Mouse (Mus musculus): ENCODE measurements around the gene Adh1. TPM values are rescaled to one million over a fixed set of nuclear protein-coding genes. Genes with fewer than 3 reads are reported as not detected.

Gene Adh1
- polyA plus RNA-seq, 1 experiment from 2014 or later = 0.62 TPM

DNA sequence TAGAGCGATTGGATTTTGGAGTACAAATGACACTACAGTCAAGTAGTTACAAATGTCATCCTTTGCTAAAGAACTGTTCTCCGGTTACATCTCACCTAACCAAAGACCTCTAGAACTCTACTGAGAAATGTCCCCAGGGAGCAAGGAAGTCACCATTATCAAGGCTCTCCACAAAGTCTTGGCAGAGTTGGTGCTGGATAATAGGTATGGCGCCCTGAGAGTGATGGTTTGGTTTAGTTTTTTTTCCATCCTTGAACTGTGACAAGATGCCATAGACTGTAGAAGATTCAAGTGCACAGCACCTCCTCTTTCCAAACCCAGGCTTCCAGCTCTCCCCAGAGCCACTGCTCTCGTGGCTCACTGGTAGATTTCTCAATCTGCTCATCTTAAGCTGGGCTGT is 26.9 kb downstream of the Adh1 start:
- WGBS = 91% methylated on average over 4 of the region's 4 CpGs
- ATAC-seq (ENCODE audit: low read depth) = no peak
- Histone ChIP-seq H3K36me3 (ENCODE audit: control insufficient read depth, insufficient read depth, low read length) (no peaks in the 10 kb centered on the region), H3K27me3 (ENCODE audit: control insufficient read depth, insufficient read depth, low read length) (no peaks in the 10 kb centered on the region), H3K9me3 (ENCODE audit: control insufficient read depth, low read length) (no peaks in the 10 kb centered on the region), H3K4me1 (ENCODE audit: control insufficient read depth, insufficient read depth, low read length) (no peaks in the 10 kb centered on the region), H3K27ac (ENCODE audit: low read depth, low read length) (no peak overlapping the region), H3K4me3 (ENCODE audit: low read depth, low read length) (no peak overlapping the region), H3K4me2 (ENCODE audit: low read depth, low read length) (no peak overlapping the region), H3K9ac (replicated peaks; ENCODE audit: low read depth, low read length) (no peak overlapping the region)

DNA sequence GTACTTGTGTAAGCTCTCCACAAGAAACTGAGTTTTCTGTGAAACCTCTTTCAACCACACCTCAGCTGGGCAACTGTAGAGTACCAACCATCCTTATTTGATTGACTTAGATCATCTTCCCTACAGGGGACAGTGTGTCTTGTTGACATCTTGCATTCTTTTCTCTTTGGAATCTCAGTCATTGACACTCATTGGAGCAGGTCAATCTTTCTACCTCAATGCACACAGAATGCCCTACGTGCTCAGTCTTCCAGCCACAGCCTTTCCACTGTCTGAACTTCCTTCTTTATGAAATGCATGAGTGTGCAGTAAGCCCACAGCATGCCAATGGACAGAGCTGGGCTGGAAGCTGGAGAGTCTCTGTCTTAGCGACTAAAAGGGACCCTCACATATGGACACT is 29.9 kb downstream of the Adh1 start:
- no peaks in the 10 kb centered on the region for H3K36me3 ChIP-seq (ENCODE audit: control insufficient read depth, insufficient read depth, low read length)
- H3K27me3 ChIP-seq (ENCODE audit: control insufficient read depth, insufficient read depth, low read length) = no peaks in the 10 kb centered on the region
- no peak overlapping the region for H3K4me2 ChIP-seq (ENCODE audit: low read depth, low read length)
- 46% methylated on average over 2 of the region's 2 CpGs for WGBS
- H3K4me3 ChIP-seq (ENCODE audit: low read depth, low read length) = no peak overlapping the region
- H3K4me1 ChIP-seq (ENCODE audit: control insufficient read depth, insufficient read depth, low read length) = no peaks in the 10 kb centered on the region
- H3K9ac ChIP-seq (replicated peaks; ENCODE audit: low read depth, low read length) = no peak overlapping the region
- ATAC-seq (ENCODE audit: low read depth) = no peak
- H3K27ac ChIP-seq (ENCODE audit: low read depth, low read length) = no peak overlapping the region
- no peaks in the 10 kb centered on the region for H3K9me3 ChIP-seq (ENCODE audit: control insufficient read depth, low read length)

DNA sequence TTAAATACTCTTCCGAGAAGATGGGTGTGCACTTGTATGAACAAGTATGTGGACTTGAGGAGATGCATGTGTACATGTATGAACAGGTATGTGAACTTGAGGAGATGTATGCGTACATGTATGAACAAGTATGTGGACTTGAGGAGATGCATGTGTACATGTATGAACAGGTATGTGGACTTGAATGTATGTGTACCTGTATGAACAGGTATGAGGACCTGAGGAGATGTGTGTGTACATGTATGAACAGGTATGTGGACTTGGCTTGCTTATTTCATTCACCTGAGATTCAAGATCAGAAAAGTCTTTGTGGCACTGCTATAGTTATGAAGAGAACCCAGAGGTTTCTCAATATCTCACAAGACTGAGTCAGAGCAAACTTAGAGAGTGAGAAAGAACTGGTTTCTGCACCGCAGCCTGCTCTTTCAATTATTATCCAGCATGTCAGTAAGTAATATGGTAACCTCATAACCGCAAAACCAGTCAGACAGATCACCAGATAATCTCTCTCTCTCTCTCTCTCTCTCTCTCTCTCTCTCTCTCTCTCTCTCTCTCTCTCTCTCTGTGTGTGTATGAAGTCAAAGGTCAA is 30.8 kb downstream of the Adh1 start:
- Histone ChIP-seq H3K27me3 (ENCODE audit: control insufficient read depth, insufficient read depth, low read length) (no peaks in the 10 kb centered on the region), H3K4me1 (ENCODE audit: control insufficient read depth, insufficient read depth, low read length) (no peaks in the 10 kb centered on the region), H3K27ac (ENCODE audit: low read depth, low read length) (no peak overlapping the region), H3K4me3 (ENCODE audit: low read depth, low read length) (no peak overlapping the region), H3K36me3 (ENCODE audit: control insufficient read depth, insufficient read depth, low read length) (no peaks in the 10 kb centered on the region), H3K4me2 (ENCODE audit: low read depth, low read length) (no peak overlapping the region), H3K9ac (replicated peaks; ENCODE audit: low read depth, low read length) (no peak overlapping the region), H3K9me3 (ENCODE audit: control insufficient read depth, low read length) (no peaks in the 10 kb centered on the region)
- ATAC-seq (ENCODE audit: low read depth) = no peak
- 94% methylated on average over 4 of the region's 4 CpGs for WGBS

DNA sequence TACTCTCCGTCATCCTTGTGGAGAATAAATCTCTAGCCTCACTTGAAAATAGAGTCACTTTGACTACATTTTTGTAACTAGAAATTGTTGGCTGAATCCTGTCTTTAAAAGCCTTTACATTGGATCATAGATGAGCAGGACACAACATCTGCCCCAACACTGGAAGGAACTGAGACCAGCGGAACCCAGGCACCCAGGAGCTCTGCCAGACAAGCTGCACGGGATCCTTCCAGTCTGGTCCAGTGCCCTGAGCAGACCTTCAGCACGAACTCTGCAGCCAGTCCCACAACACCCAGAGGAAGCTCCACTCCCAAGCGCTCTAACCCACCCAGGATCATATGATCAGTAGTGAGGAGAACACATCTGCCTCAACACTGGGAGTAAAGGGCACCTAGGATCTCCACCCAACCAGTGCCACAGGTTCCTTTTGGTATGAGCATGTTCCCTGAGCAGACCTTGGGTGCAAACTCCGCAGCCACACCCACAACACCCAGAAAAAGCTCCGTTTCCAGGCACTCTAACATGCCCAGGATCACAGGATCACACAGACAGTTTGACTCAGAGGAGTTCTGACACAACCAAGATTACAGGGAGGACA is 32.6 kb downstream of the Adh1 start:
- Histone ChIP-seq H3K4me1 (ENCODE audit: control insufficient read depth, insufficient read depth, low read length) (no peaks in the 10 kb centered on the region), H3K4me3 (ENCODE audit: low read depth, low read length) (no peak overlapping the region), H3K4me2 (ENCODE audit: low read depth, low read length) (no peak overlapping the region), H3K27me3 (ENCODE audit: control insufficient read depth, insufficient read depth, low read length) (no peaks in the 10 kb centered on the region), H3K27ac (ENCODE audit: low read depth, low read length) (no peak overlapping the region), H3K9me3 (ENCODE audit: control insufficient read depth, low read length) (no peaks in the 10 kb centered on the region), H3K9ac (replicated peaks; ENCODE audit: low read depth, low read length) (no peak overlapping the region), H3K36me3 (ENCODE audit: control insufficient read depth, insufficient read depth, low read length) (no peaks in the 10 kb centered on the region)
- no peak for ATAC-seq (ENCODE audit: low read depth)
- 93% methylated on average over 7 of the region's 7 CpGs for WGBS

DNA sequence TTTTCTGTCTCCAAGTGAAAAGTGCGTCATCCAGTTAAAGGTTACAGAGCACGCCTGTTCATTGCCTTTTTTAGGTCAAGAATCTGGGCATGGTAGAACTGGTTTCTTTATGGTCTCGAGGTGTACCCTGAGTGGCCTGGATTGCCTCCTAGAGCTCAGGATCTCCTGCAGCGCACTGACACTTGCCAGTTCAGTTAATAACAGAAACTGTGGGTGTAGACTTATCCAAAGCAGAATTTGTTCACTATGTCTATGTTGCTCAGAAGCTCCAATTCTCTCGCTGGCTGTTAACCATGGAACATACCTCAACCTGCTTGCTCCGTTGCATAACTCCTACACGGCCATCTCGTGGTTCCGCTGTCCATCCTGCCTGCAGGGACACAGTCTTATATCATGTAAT is 39.3 kb downstream of the Adh1 start:
- no peaks in the 10 kb centered on the region for H3K4me1 ChIP-seq (ENCODE audit: control insufficient read depth, insufficient read depth, low read length)
- H3K27me3 ChIP-seq (ENCODE audit: control insufficient read depth, insufficient read depth, low read length) = no peaks in the 10 kb centered on the region
- ATAC-seq (ENCODE audit: low read depth) = no peak
- no peak overlapping the region for H3K27ac ChIP-seq (ENCODE audit: low read depth, low read length)
- no peak overlapping the region for H3K4me3 ChIP-seq (ENCODE audit: low read depth, low read length)
- no peak overlapping the region for H3K4me2 ChIP-seq (ENCODE audit: low read depth, low read length)
- H3K36me3 ChIP-seq (ENCODE audit: control insufficient read depth, insufficient read depth, low read length) = no peaks in the 10 kb centered on the region
- H3K9me3 ChIP-seq (ENCODE audit: control insufficient read depth, low read length) = no peaks in the 10 kb centered on the region
- WGBS = 95% methylated on average over 9 of the region's 9 CpGs
- no peak overlapping the region for H3K9ac ChIP-seq (replicated peaks; ENCODE audit: low read depth, low read length)

DNA sequence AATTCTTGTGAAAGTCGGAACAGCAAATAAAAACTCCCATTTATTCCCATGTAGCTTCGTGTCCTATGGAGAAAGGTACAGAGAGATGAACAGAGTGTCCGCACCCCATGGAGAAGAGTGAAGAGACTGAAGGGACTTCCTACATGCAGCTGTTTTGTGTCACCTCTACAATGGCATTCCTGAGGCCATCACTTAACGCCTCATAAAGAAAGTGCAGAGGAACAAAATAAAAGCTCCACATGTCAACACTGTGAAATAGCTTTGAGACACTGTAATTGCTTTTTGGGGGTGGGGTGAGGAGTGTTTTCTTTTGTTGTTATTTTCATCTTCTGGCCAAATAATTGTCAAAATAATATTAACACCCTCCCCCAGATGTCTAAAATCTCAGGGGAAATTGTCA is 41.9 kb downstream of the Adh1 start:
- H3K9ac ChIP-seq (replicated peaks; ENCODE audit: low read depth, low read length) = no peak overlapping the region
- 30% methylated on average over 4 of the region's 4 CpGs for WGBS
- H3K36me3 ChIP-seq (ENCODE audit: control insufficient read depth, insufficient read depth, low read length) = no peaks in the 10 kb centered on the region
- no peak overlapping the region for H3K4me2 ChIP-seq (ENCODE audit: low read depth, low read length)
- no peaks in the 10 kb centered on the region for H3K9me3 ChIP-seq (ENCODE audit: control insufficient read depth, low read length)
- no peaks in the 10 kb centered on the region for H3K27me3 ChIP-seq (ENCODE audit: control insufficient read depth, insufficient read depth, low read length)
- no peaks in the 10 kb centered on the region for H3K4me1 ChIP-seq (ENCODE audit: control insufficient read depth, insufficient read depth, low read length)
- H3K27ac ChIP-seq (ENCODE audit: low read depth, low read length) = no peak overlapping the region
- ATAC-seq (ENCODE audit: low read depth) = no peak
- no peak overlapping the region for H3K4me3 ChIP-seq (ENCODE audit: low read depth, low read length)

DNA sequence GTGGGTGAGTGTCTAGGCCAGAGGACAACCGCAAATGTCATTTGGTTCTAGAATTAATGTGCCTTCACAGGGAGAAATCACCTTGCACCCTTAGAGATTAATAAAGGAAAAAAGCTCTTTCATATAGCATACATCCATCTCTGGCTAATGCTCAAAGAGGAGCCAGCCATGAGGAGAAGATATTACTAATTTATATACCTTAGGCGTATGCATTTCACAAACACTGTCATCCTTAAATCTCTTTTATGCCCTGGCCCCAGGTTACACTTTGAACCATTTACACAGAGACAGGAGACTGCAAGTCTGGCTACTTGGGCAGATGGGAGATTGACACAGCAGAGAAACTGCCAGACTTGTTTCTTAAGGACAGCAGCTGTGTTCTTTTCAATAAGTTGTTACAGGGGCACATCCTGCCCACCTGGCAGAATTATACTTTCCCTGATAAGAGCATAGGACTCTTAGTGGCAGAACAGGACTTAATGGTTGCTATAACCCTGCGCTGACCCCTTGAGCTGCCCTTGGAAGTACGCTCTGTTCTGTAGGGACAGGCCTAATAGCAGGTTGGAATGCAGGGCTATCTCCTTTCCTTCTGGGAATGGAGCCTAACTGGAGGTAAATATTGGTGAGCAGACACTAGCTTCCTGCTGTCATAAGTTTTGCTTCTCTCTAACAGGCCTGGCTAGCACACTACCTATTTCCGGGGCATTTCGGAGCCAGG is 43.1 kb downstream of the Adh1 start:
- Histone ChIP-seq H3K27me3 (ENCODE audit: control insufficient read depth, insufficient read depth, low read length) (no peaks in the 10 kb centered on the region), H3K4me1 (ENCODE audit: control insufficient read depth, insufficient read depth, low read length) (no peaks in the 10 kb centered on the region), H3K9me3 (ENCODE audit: control insufficient read depth, low read length) (no peaks in the 10 kb centered on the region), H3K36me3 (ENCODE audit: control insufficient read depth, insufficient read depth, low read length) (no peaks in the 10 kb centered on the region), H3K4me3 (ENCODE audit: low read depth, low read length) (no peak overlapping the region), H3K27ac (ENCODE audit: low read depth, low read length) (no peak overlapping the region), H3K4me2 (ENCODE audit: low read depth, low read length) (no peak overlapping the region), H3K9ac (replicated peaks; ENCODE audit: low read depth, low read length) (no peak overlapping the region)
- ATAC-seq (ENCODE audit: low read depth) = no peak
- WGBS = 75% methylated on average over 6 of the region's 6 CpGs

DNA sequence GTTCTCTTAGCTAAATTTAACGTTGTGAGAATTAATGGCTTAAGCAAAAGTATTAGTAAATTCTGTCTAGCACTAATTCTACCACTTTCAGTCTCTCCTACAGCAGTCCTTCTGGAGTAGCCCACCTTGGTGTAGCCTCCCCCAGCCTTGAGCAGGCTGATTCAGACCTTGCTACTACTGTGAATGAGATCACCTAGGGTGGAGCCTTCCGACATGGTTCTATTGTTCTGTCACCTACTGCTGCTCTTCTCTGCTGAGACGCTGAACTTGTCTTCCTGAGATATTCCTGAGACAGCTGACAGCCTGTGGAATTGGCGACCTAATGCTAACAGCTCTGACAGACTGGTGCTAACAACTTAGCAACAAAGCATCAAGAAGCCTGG is 43.7 kb downstream of the Adh1 start:
- Histone ChIP-seq H3K4me3 (ENCODE audit: low read depth, low read length) (no peak overlapping the region), H3K9me3 (ENCODE audit: control insufficient read depth, low read length) (no peaks in the 10 kb centered on the region), H3K4me1 (ENCODE audit: control insufficient read depth, insufficient read depth, low read length) (no peaks in the 10 kb centered on the region), H3K36me3 (ENCODE audit: control insufficient read depth, insufficient read depth, low read length) (no peaks in the 10 kb centered on the region), H3K4me2 (ENCODE audit: low read depth, low read length) (no peak overlapping the region), H3K9ac (replicated peaks; ENCODE audit: low read depth, low read length) (no peak overlapping the region), H3K27ac (ENCODE audit: low read depth, low read length) (no peak overlapping the region), H3K27me3 (ENCODE audit: control insufficient read depth, insufficient read depth, low read length) (no peaks in the 10 kb centered on the region)
- ATAC-seq (ENCODE audit: low read depth) = no peak
- 46% methylated on average over 4 of the region's 4 CpGs for WGBS

DNA sequence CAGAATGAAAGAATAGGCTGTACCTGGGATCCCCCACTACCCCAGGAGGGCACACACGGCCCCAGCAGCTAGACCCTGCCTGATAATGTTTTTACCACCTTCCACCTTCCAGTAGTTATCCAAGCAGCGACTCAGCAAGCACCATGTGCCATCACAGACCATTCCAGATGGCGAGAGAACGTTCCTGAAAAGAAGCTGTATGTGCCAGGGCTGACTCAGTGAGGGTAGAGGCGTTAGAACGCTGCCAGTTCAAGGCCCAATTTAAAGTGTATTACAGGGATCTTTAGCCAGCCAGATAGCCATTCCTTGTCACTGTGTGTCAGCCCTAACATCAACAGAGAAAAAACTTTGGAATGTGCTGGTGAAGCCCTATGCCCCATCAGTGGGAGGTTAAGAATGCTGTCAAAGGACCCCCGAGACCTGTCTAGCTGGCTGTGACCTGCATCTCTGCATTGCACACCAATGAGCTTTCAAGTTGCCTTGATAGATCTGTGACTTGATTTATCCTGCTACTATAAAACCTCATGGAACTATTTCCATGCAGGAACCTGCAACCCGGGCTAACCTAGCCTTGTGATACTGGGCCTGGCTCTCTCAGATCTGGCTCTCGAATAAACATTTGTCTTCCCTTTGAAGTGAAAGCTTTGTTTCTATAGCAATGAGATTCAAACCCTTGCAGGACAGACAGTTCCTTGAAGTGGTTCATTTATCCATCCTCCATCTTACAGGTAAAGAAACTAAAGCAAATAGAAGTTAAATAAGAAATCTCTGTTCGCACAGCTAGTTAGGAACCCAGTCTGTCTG is 44.9 kb downstream of the Adh1 start:
- Histone ChIP-seq H3K9ac (replicated peaks; ENCODE audit: low read depth, low read length) (no peak overlapping the region), H3K9me3 (ENCODE audit: control insufficient read depth, low read length) (no peaks in the 10 kb centered on the region), H3K4me2 (ENCODE audit: low read depth, low read length) (no peak overlapping the region), H3K36me3 (ENCODE audit: control insufficient read depth, insufficient read depth, low read length) (no peaks in the 10 kb centered on the region), H3K4me1 (ENCODE audit: control insufficient read depth, insufficient read depth, low read length) (no peaks in the 10 kb centered on the region), H3K27ac (ENCODE audit: low read depth, low read length) (no peak overlapping the region), H3K4me3 (ENCODE audit: low read depth, low read length) (no peak overlapping the region), H3K27me3 (ENCODE audit: control insufficient read depth, insufficient read depth, low read length) (no peaks in the 10 kb centered on the region)
- 76% methylated on average over 10 of the region's 10 CpGs for WGBS
- ATAC-seq (ENCODE audit: low read depth) = no peak
